Mouse (Mus musculus): ENCODE results near the gene Tmem115. TPM values are rescaled to one million over a fixed set of nuclear protein-coding genes. Genes with fewer than 3 reads are reported as not detected.
"Not testable (repeated sequence)": the region's sequence is repeated elsewhere in the genome, so short reads cannot be mapped to it uniquely, and the experiment has no call there.

Gene Tmem115
- total and polyA plus RNA-seq, 3 experiments = 43.2 to 96.5 (median 48.1) TPM

DNA sequence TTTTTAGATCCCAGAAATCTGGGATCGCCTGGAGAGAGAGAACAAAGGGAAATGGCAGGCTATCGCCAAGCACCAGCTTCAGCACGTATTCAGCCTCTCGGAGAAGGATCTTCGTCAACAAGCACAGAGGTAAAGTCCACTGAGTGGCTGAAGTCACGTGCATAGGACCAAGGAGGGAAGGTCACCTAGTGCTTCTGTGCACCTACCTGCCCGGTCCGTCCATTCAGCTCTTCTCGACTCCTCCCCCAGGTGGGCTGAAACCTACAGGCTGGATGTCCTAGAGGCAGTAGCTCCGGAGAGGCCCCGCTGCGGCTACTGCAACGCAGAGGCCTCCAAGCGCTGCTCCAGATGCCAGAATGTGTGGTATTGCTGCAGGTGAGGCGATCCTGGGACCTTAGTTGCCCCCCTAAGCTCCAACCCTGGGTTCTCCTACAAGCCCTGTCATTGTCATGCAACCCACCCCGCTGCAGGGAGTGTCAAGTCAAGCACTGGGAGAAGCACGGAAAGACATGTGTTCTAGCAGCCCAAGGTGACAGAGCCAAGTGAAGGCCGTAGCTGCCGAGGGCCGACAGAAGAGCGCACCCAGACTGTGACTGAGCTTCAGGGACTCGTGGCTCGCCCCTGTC is 16.9 kb downstream of the Tmem115 start:
- DNase-seq = no peak

DNA sequence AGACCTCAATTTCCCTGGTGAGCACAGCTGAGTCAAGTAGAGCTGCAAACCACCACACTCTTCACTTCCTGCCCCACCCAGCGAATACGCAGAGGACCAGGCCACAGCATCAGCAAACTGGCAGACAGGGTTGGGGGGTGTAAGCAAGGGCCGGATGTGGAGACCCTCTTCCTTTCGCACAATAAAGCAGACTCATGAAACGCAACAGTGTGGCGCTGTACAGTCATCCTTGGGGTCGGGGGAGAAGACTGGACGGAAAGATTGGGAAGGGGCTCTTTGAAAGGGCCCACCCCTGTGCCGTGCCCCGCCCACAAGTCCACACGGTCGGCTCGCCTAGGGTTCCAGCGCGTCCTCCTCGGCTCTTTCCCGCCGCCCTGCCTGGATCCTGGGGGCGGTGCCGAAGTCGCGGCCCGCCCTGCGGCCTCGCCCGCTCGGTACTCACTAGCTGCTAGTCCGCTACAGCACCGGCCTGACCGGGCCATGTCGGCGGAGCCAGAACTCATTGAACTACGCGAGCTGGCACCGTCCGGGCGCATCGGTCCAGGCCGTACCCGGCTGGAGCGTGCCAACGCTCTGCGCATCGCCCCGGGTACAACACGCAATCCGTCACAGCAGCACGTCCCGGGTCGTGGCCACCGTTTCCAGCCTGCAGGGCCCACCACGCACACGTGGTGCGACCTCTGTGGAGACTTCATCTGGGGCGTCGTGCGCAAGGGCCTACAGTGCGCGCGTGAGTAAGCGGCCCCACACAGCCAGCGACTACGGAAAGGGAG is 17.6 kb downstream of the Tmem115 start, which contains the start of gene Rassf1:
TSS of gene Rassf1 (plus strand) at position 439 of the 773 bp plus-strand sequence.
- DNase-seq = peak; percentile 85

GRCm38 (mm10) chr9:107551890-107552355 is 18.2 kb downstream of the Tmem115 start:
- DNase-seq = no peak

GRCm38 (mm10) chr9:107552690-107553393 is 19.1 kb downstream of the Tmem115 start:
- no peak for DNase-seq

DNA sequence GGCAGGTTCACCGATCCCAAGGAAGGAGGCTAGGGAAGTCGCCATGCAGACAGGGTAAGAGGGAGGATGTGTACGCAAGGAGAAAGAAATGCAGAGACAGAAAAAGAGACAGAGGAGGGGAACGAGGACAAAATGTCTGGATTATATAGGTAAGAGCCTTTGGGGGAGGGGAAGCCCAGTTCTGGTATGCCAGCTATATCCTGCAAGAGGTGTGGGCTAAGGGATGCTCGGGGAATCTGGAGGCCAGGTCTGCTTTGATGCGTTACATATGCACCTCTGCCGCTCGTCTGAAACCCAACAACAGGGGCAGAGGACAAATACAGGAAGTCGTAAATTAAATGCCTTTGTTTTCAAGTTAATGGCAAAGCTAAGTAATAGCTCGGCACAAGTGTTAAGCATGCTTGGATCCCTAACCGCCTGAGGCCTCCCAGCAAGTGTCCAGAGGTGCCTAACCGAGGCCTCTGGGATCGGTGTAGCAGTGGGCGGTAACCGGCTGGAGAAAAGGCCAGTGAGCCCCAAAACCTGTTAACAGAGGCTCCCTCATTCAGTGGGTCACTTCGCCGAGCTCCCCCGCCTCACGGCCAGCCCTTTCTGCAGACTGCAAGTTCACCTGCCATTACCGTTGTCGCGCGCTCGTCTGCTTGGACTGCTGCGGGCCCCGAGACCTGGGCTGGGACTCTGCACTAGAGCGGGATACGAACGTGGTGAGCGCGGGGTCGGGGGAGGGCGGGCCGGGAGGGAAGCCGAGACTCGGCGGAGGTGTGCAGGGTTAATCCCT is 20.0 kb downstream of the Tmem115 start:
- peak; percentile 64 for DNase-seq

GRCm38 (mm10) chr9:107554319-107554825 is 20.6 kb downstream of the Tmem115 start:
- DNase-seq = peak; percentile 97

- peak; percentile 77 for DNase-seq
Measured at GRCm38 (mm10) chr9:107555031-107555457, 21.3 kb downstream of the Tmem115 start.

GRCm38 (mm10) chr9:107555701-107556100 is 22.0 kb downstream of the Tmem115 start:
- DNase-seq = no peak

GRCm38 (mm10) chr9:107556346-107556745 is 22.6 kb downstream of the Tmem115 start:
- DNase-seq = no peak

- peak; percentile 97 for DNase-seq
Measured at GRCm38 (mm10) chr9:107563029-107563581, 29.4 kb downstream of the Tmem115 start, which contains the start of gene Tusc2. Tusc2 (plus strand) TSS chr9:107563255.

GRCm38 (mm10) chr9:107565556-107565955 is 31.8 kb downstream of the Tmem115 start:
- DNase-seq = not testable (repeated sequence)

DNA sequence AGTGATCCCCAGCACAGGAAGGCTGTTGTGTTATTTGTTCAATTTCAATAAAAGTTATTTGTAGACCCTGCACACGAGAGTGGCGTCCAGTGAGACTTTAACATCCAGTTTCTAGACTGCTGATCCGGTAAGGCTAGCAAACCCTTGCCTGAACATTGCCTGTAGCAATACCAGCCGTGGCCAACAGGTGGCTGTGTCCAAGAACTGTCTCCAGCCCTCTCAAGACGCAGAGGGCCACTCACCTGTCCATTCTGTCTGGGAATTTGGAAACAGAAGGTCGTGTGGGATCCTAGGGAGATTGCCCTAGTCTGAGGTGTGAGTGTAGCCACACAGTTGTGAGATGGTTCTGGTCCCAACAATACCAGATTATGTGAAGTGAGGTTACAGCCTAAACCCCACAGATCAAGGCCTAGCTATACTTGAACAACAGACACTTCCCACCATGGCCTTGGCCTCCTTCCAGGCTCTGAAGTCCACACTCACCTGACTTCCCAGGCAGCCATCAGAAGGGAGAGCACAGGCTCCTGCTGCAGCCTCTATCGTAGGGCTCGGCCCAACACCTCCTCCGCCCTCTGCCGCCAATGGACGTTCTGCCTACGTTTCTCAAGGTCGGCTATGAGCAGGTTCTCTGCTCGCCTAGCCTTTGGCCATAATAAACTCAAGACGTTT is 32.4 kb downstream of the Tmem115 start:
- DNase-seq = peak; percentile 88

- peak; percentile 61 for DNase-seq
Measured at GRCm38 (mm10) chr9:107566855-107567254, 33.1 kb downstream of the Tmem115 start.

GRCm38 (mm10) chr9:107567702-107568319 is 34.1 kb downstream of the Tmem115 start, which contains the start of gene Hyal2:
Hyal2 (plus strand) TSS chr9:107567945.
- peak; percentile 76 for DNase-seq

GRCm38 (mm10) chr9:107568331-107569261 is 34.9 kb downstream of the Tmem115 start:
- peak; percentile 91 for DNase-seq

DNA sequence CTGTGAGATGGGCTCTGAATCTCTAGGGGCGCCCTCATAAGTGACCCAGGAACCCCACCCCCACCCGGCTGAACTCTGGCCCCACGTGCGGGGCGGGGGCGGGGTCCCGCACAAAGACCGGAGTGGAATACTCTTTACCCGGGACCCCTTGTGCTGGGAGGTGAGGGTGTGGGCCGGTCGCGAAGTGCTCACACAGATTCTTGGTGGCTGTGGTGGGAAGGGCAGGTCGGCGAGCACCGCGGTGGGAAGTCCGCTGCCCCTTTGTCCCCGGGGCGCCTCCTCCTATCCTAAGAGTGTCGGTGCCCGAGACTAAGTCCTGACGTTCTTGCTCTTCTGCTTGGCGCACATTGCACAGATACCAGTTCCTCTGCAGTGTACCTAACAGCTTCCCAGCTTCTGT is 35.5 kb downstream of the Tmem115 start:
- DNase-seq = no peak

DNA sequence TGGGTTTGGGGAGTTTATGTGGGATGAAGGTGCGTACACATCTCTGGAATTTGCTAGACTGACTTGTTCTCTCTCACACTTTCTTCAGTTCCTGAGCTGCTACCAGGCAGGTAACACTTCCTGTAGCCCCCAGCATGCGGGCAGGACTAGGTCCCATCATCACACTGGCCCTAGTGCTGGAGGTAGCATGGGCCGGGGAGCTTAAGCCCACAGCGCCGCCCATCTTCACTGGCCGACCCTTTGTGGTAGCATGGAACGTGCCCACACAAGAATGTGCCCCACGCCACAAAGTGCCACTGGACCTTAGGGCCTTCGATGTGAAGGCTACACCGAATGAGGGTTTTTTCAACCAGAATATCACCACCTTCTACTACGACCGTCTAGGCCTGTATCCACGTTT is 36.3 kb downstream of the Tmem115 start:
- no peak for DNase-seq

- DNase-seq = no peak
Measured at GRCm38 (mm10) chr9:107570845-107571244, 37.1 kb downstream of the Tmem115 start.
